13 mouse cellular contexts compared by ENCODE assay signal in the genomic region with DNA sequence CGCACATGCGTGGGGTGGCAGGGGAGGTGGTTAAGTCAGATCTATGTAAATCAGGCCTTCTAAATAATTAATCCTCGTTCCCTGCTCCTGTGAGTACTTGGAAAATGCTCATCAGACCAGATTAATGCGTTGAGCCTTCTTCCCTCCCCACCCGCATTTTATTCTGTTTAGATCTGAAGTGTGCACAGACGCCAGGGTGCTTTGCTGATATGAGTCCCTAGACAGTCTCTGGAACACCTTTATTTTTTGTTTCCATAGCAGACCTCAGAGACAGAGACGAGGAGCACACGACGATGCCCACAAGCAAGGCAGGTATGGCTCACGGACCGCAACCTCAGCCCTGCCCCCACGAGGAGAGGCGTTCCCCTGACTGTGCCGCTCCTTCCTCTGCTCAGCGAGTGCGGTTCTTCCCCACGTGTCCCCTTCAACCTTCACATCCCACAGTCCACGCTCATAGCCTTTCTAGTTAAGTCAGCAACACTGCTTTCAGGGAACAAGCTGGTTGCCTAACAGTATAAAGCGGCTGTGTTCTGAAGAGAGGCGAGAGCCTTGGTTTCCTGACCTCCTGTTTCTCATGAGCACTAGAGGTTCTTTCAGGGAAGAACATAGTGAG. TPM values are rescaled to one million over a fixed set of nuclear protein-coding genes. Genes with fewer than 3 reads are reported as not detected.
DNase-seq lines count a peak whose midpoint lies in the region; ATAC-seq and TF ChIP-seq lines count a peak whose summit lies in the region.
"Had no signal": no experiment of that assay in that cellular context is flagged by ENCODE, and none has a peak within 500 bp of the region (broad histone marks: within the 10 kb centered on the region; RNA-seq: fewer than 3 reads in every experiment).

No protein-coding gene starts in this region.

- H3K9ac ChIP-seq in hindbrain, embryonic 15.5 days, result no peak overlapping the region
- H3K9ac ChIP-seq: liver, embryonic 13.5 days; neural tube, embryonic 12.5 days had no signal

- 42% methylated on average over 20 of the region's 20 CpGs for WGBS in hindbrain, embryonic 15.5 days

- no peak overlapping the region for H3K27ac ChIP-seq in hindbrain, embryonic 15.5 days (replicated peaks)
- H3K27ac ChIP-seq in layer of hippocampus, adult 2 months, result no peak overlapping the region
- H3K27ac ChIP-seq: liver, embryonic 13.5 days; neural tube, embryonic 12.5 days had no signal

- H3K9me3 ChIP-seq in megakaryocyte, embryonic 14.5 days, result peaks cover 10% of the 10 kb centered on the region; the same call in 1 of the 2 replicates
- no peaks in the 10 kb centered on the region for H3K9me3 ChIP-seq in hindbrain, embryonic 15.5 days
- H3K9me3 ChIP-seq: liver, embryonic 13.5 days; neural tube, embryonic 12.5 days had no signal

- peaks cover 8% of the 10 kb centered on the region; the same call in 1 of the 2 replicates for H3K4me1 ChIP-seq in megakaryocyte, embryonic 14.5 days
- no peaks in the 10 kb centered on the region for H3K4me1 ChIP-seq in hindbrain, embryonic 15.5 days (replicated peaks)
- H3K4me1 ChIP-seq: liver, embryonic 13.5 days; neural tube, embryonic 12.5 days had no signal

- DNase-seq in frontal cortex, postnatal 10 days (ENCODE audit: low spot score in 2 of 2), result no peak
- peak; percentile 5 for DNase-seq in splenic B cell, adult 2 months (ENCODE audit: low read depth, low spot score)
- no peak for DNase-seq in cerebellum, adult 9-10 months
- DNase-seq in layer of hippocampus, adult 2 months (ENCODE audit: low spot score in 2 of 2), result no peak
- DNase-seq: adrenal gland, postnatal 10 days; kidney, postnatal 4 days; liver, embryonic 13.5 days had no signal

- TF ChIP-seq CTCF in layer of hippocampus, adult 2 months (conservative IDR thresholded peaks at IDR 0.05), result no peak

- peak; percentile 67 for ATAC-seq in frontal cortex, adult (ENCODE audit: low TSS enrichment)
- no peak for ATAC-seq in megakaryocyte, adult 5-6 weeks (ENCODE audit: poor library complexity, severe bottlenecking)
- ATAC-seq in hindbrain, embryonic 15.5 days (ENCODE audit: low FRiP score, low read depth), result peak; percentile 38; the same call in 1 of the 2 replicates

- H3K27me3 ChIP-seq in megakaryocyte, embryonic 14.5 days (replicated peaks), result peaks cover 45% of the 10 kb centered on the region
- no peaks in the 10 kb centered on the region for H3K27me3 ChIP-seq in hindbrain, embryonic 15.5 days
- H3K27me3 ChIP-seq in splenic B cell, adult 2 months (ENCODE audit: control insufficient read depth, insufficient read depth, low read length, poor library complexity, severe bottlenecking), result no peaks in the 10 kb centered on the region

- peak overlapping the region; percentile 24 for H3K4me2 ChIP-seq in hindbrain, embryonic 15.5 days
- H3K4me2 ChIP-seq: liver, embryonic 13.5 days; neural tube, embryonic 12.5 days had no signal

- peak overlapping the region; percentile 75 for H3K4me3 ChIP-seq in megakaryocyte, embryonic 14.5 days (replicated peaks)
- no peak overlapping the region for H3K4me3 ChIP-seq in hindbrain, embryonic 15.5 days
- no peak overlapping the region for H3K4me3 ChIP-seq in layer of hippocampus, adult 2 months
- H3K4me3 ChIP-seq: liver, embryonic 13.5 days; neural tube, embryonic 12.5 days had no signal

- no peaks in the 10 kb centered on the region for H3K36me3 ChIP-seq in megakaryocyte, embryonic 14.5 days (replicated peaks; ENCODE audit: low read length)
- H3K36me3 ChIP-seq in hindbrain, embryonic 15.5 days, result no peaks in the 10 kb centered on the region
- H3K36me3 ChIP-seq in splenic B cell, adult 2 months (ENCODE audit: control insufficient read depth, insufficient read depth, low read length, poor library complexity, severe bottlenecking), result no peaks in the 10 kb centered on the region
- H3K36me3 ChIP-seq: liver, embryonic 13.5 days; neural tube, embryonic 12.5 days had no signal

RNA-seq across cellular contexts. Expression of gene Gabrr1, which starts 14.5 kb away (rescaled TPM):
- polyA plus RNA-seq in megakaryocyte, embryonic 14.5 days (2012; ENCODE audit: insufficient read depth, low replicate concordance), result not detected in 2 replicates
- total RNA-seq in megakaryocyte, adult 5-6 weeks (2015), result not detected in 2 replicates
- not detected in 2 replicates for total RNA-seq in megakaryocyte, adult 5-6 weeks (2017)
- polyA plus RNA-seq in hindbrain, embryonic 15.5 days (2015; fragmentation: Nextera tagmentation; extraction: Ambion mirVana), result 0.23 and 0.25 TPM in 2 replicates
- total RNA-seq in layer of hippocampus, adult 2 months (2021), result not detected
- polyA plus RNA-seq: embryonic facial prominence, embryonic 11.5 days; liver, embryonic 13.5 days; neural tube, embryonic 12.5 days had no signal

RNA-seq across cellular contexts. Expression of gene Pm20d2, which starts 42.8 kb away (rescaled TPM):
- not detected in 2 replicates for polyA plus RNA-seq in megakaryocyte, embryonic 14.5 days (2012; ENCODE audit: insufficient read depth, low replicate concordance)
- not detected in 2 replicates for total RNA-seq in megakaryocyte, adult 5-6 weeks (2015)
- not detected in 2 replicates for total RNA-seq in megakaryocyte, adult 5-6 weeks (2017)
- polyA plus RNA-seq in hindbrain, embryonic 15.5 days (2015; fragmentation: Nextera tagmentation; extraction: Ambion mirVana), result 2.4 and 2.5 TPM in 2 replicates
- 10 to 100 TPM; 10.6 to 10.9 TPM for total RNA-seq in layer of hippocampus, adult 2 months (2021)

Comparison
In these comparisons a context has a peak if more than half of its experiments do, and no peak if none do; other contexts are left out.
1. RNA of gene Pm20d2, which starts 42.8 kb away (total RNA-seq): 10.6 to 10.9 TPM in layer of hippocampus, adult 2 months; not detected in megakaryocyte, adult 5-6 weeks; every median in the first group is over 10 times any median in the second.